Mouse (Mus musculus) gastrocnemius, postnatal 14 days (tissue): ENCODE measurements around the gene Atp5g1. TPM values are rescaled to one million over a fixed set of nuclear protein-coding genes. Genes with fewer than 3 reads are reported as not detected.
"Not testable (repeated sequence)": the region's sequence is repeated elsewhere in the genome, so short reads cannot be mapped to it uniquely, and the experiment has no call there.

Experiments used
- DNase-seq: peaks from one replicate; pipeline ENCODE4 v3.0.0; 2021; ENCODE audit warnings: mixed read lengths
- intact Hi-C: fragments of 180-260 bp; cut with DNase I; formaldehyde crosslinking; loops from one replicate; pipeline ENCODE4 v1.15.1; 2025; ENCODE audit warnings: low total_unique reads
- long read RNA-seq, 2 experiments: library from polyadenylated mRNA; stranded (forward); transcript quantifications; one replicate each; pipeline ENCODE4 v2.0.0; 2021
- total RNA-seq, 2 experiments: library from RNA; stranded (reverse); gene quantifications; 2 replicates each; pipeline ENCODE4 v1.2.3; 2021

The Atp5g1 gene
- 1,000 to 10,000 TPM; 1,272 to 1,516 TPM for total RNA-seq
- long read RNA-seq, experiment 1, full-length matches to known transcripts = 1,283 of 1,325 reads
- long read RNA-seq, experiment 1, partial matches to known transcripts = 32 of 1,325 reads
- long read RNA-seq, experiment 1, other reads (novel, unspliced or antisense) = 10 of 1,325 reads
- long read RNA-seq, experiment 2, full-length matches to known transcripts = 1,389 of 1,440 reads
- long read RNA-seq, experiment 2, partial matches to known transcripts = 35 of 1,440 reads
- long read RNA-seq, experiment 2, other reads (novel, unspliced or antisense) = 16 of 1,440 reads

- intact Hi-C loops = no loop called here
- peak; percentile 96 for DNase-seq
These were observed at the start of gene Atp5g1 for GRCm38 (mm10) chr11:96075509-96076220. Atp5g1 (minus strand) TSS chr11:96075670.

- DNase-seq = no peak
- intact Hi-C loops = no loop called here
These were observed 48.8 kb upstream of the Atp5g1 start for GRCm38 (mm10) chr11:96124052-96124914.

- DNase-seq, intact Hi-C loops: not testable (repeated sequence)
These were observed 47.3 kb upstream of the Atp5g1 start for GRCm38 (mm10) chr11:96122806-96123205.

GRCm38 (mm10) chr11:96119401-96119800 is 43.9 kb upstream of the Atp5g1 start:
- no peak for DNase-seq
- intact Hi-C loops = no loop called here

- intact Hi-C loops, DNase-seq: not testable (repeated sequence)
These were observed 41.5 kb upstream of the Atp5g1 start for GRCm38 (mm10) chr11:96116925-96117324.

- intact Hi-C loops = no loop called here
- no peak for DNase-seq
These were observed 40.6 kb upstream of the Atp5g1 start for GRCm38 (mm10) chr11:96116116-96116515.

GRCm38 (mm10) chr11:96115416-96115815 is 39.9 kb upstream of the Atp5g1 start:
- DNase-seq = no peak
- intact Hi-C loops = no loop called here

- intact Hi-C loops = no loop called here
These were observed 38.6 kb upstream of the Atp5g1 start for GRCm38 (mm10) chr11:96114077-96114476.

GRCm38 (mm10) chr11:96111751-96112150 is 36.3 kb upstream of the Atp5g1 start, which contains the start of gene Calcoco2:
Calcoco2 (minus strand) TSS chr11:96111964.
- intact Hi-C loops = no loop called here
- DNase-seq = no peak

More at GRCm38 (mm10) chr11:96114077-96114476, 38.6 kb upstream of the Atp5g1 start:
- no peak for DNase-seq

- intact Hi-C loops, DNase-seq: not testable (repeated sequence)
These were observed 35.5 kb upstream of the Atp5g1 start for GRCm38 (mm10) chr11:96110950-96111349.

GRCm38 (mm10) chr11:96108376-96108775 is 32.9 kb upstream of the Atp5g1 start:
- intact Hi-C loops = no loop called here
- no peak for DNase-seq

- intact Hi-C loops = loop anchor here (5.0 kb wide), 2 partner anchors 34 to 216 kb away; no protein-coding TSS in a partner anchor
- DNase-seq = peak; percentile 35
These were observed 17.9 kb upstream of the Atp5g1 start for GRCm38 (mm10) chr11:96093361-96093760.

GRCm38 (mm10) chr11:96092674-96093291 is 17.3 kb upstream of the Atp5g1 start:
- intact Hi-C loops = loop anchor here (5.0 kb wide), 2 partner anchors 35 to 215 kb away; no protein-coding TSS in a partner anchor
- DNase-seq = no peak

GRCm38 (mm10) chr11:96091073-96091472 is 15.6 kb upstream of the Atp5g1 start:
- intact Hi-C loops = loop anchor here (5.0 kb wide), 2 partner anchors 36 to 214 kb away; no protein-coding TSS in a partner anchor
- DNase-seq = no peak

GRCm38 (mm10) chr11:96087981-96088380 is 12.5 kb upstream of the Atp5g1 start:
- intact Hi-C loops = no loop called here
- DNase-seq = no peak

GRCm38 (mm10) chr11:96082682-96083081 is 7.2 kb upstream of the Atp5g1 start:
- no peak for DNase-seq
- intact Hi-C loops = no loop called here

GRCm38 (mm10) chr11:96080736-96081135 is 5.3 kb upstream of the Atp5g1 start:
- intact Hi-C loops = no loop called here
- DNase-seq = no peak

GRCm38 (mm10) chr11:96076221-96077105 is 993 bp upstream of the Atp5g1 start:
- DNase-seq = no peak
- intact Hi-C loops = no loop called here
